Comparison of ENCODE assay signal across 8 mouse cellular contexts in genomic region chr11:47988333-47988696, GRCm38 (mm10). TPM values are rescaled to one million over a fixed set of nuclear protein-coding genes. Genes with fewer than 3 reads are reported as not detected.
DNase-seq lines count a peak whose midpoint lies in the region; ATAC-seq lines count a peak whose summit lies in the region.

No protein-coding gene starts in this region.

- peak overlapping the region; percentile 89 for H3K4me2 ChIP-seq in hindbrain, embryonic 15.5 days
- peak overlapping the region; percentile 88 for H3K4me2 ChIP-seq in midbrain, embryonic 13.5 days (replicated peaks)

- no peaks in the 10 kb centered on the region for H3K36me3 ChIP-seq in hindbrain, embryonic 15.5 days
- H3K36me3 ChIP-seq in midbrain, embryonic 13.5 days = no peaks in the 10 kb centered on the region

- ATAC-seq in hindbrain, embryonic 15.5 days (ENCODE audit: low FRiP score, low read depth) = peak; percentile 83
- ATAC-seq in midbrain, embryonic 13.5 days = peak; percentile 83
- no peak for ATAC-seq in erythroid progenitor cell, adult 5-6 weeks (replicated peaks; ENCODE audit: low FRiP score, poor library complexity, severe bottlenecking)

- peaks cover 4% of the 10 kb centered on the region; the same call in 1 of the 2 replicates for H3K27me3 ChIP-seq in hindbrain, embryonic 15.5 days
- peaks cover 19% of the 10 kb centered on the region for H3K27me3 ChIP-seq in midbrain, embryonic 13.5 days

- DNase-seq in cerebellum, postnatal 4 days (ENCODE audit: low spot score in 2 of 2) = peak; percentile 29 to 45
- DNase-seq in cerebellum, adult 9-10 months = no peak
- peak; percentile 62 for DNase-seq in retina, embryonic 14.5 days (ENCODE audit: low spot score)
- no peak for DNase-seq in retina, postnatal 1 day
- DNase-seq in thymus, postnatal 36 days = no peak

- peak overlapping the region; percentile 90 for H3K27ac ChIP-seq in hindbrain, embryonic 15.5 days (replicated peaks)
- H3K27ac ChIP-seq in midbrain, embryonic 13.5 days = peak overlapping the region; percentile 80

- peak overlapping the region; percentile 78 for H3K4me3 ChIP-seq in hindbrain, embryonic 15.5 days
- peak overlapping the region; percentile 63 for H3K4me3 ChIP-seq in midbrain, embryonic 13.5 days (replicated peaks)

- peak overlapping the region; percentile 86 for H3K9ac ChIP-seq in hindbrain, embryonic 15.5 days
- peak overlapping the region; percentile 80 for H3K9ac ChIP-seq in midbrain, embryonic 13.5 days (replicated peaks)

- peaks cover 28% of the 10 kb centered on the region for H3K4me1 ChIP-seq in hindbrain, embryonic 15.5 days (replicated peaks)
- H3K4me1 ChIP-seq in midbrain, embryonic 13.5 days (replicated peaks) = peaks cover 17% of the 10 kb centered on the region

- WGBS in hindbrain, embryonic 15.5 days = under 1% methylated on average over 30 of the region's 31 CpGs
- 1% methylated on average over 31 of the region's 31 CpGs for WGBS in midbrain, embryonic 13.5 days

- H3K9me3 ChIP-seq in hindbrain, embryonic 15.5 days = no peaks in the 10 kb centered on the region
- no peaks in the 10 kb centered on the region for H3K9me3 ChIP-seq in midbrain, embryonic 13.5 days

RNA-seq across cellular contexts. Expression of gene Sgcd, which starts 0.5 kb away (rescaled TPM):
- polyA plus RNA-seq in hindbrain, embryonic 15.5 days (2015; fragmentation: Nextera tagmentation; extraction: Ambion mirVana) = 4.5 and 6.4 TPM in 2 replicates
- 2.3 and 3.1 TPM in 2 replicates for polyA plus RNA-seq in midbrain, embryonic 13.5 days (2015; fragmentation: Nextera tagmentation; extraction: Ambion mirVana)
- not detected in 2 replicates for total RNA-seq in erythroid progenitor cell, adult 5-6 weeks (2015; ENCODE audit: low replicate concordance)
- total RNA-seq in erythroid progenitor cell, adult 5-6 weeks (2017; ENCODE audit: low replicate concordance) = not detected in 2 replicates

Comparison
In these comparisons a context has a peak if more than half of its experiments do, and no peak if none do; other contexts are left out.
1. DNase-seq: peak in cerebellum, postnatal 4 days (2 of 2) and retina, embryonic 14.5 days (single experiment); none in cerebellum, adult 9-10 months (single experiment), retina, postnatal 1 day (single experiment) and thymus, postnatal 36 days (0 of 2).